Mouse (Mus musculus) embryonic facial prominence, embryonic 11.5 days (tissue): ENCODE measurements around the gene P4ha3. TPM values are rescaled to one million over a fixed set of nuclear protein-coding genes. Genes with fewer than 3 reads are reported as not detected.

Experiments used
- ATAC-seq: fragments of 200-750 bp; cut with Nextera tagmentation; replicated peaks from 2 replicates; pipeline ENCODE4 v1.8.0; 2017; ENCODE audit warnings: low read depth; ENCODE audit not compliant: insufficient number of reproducible peaks, low FRiP score, low TSS enrichment
- DNase-seq: peaks from one replicate; pipeline ENCODE4 v3.0.0-alpha.2; 2015; ENCODE audit warnings: low spot score
- H3K27ac ChIP-seq: fragments of 300-500 bp; sonication (generic); replicated peaks from 2 replicates; pipeline ENCODE4 v1.5.1; 2014; ENCODE audit warnings: mild to moderate bottlenecking, low read depth, low read length, control low read depth
- H3K27me3 ChIP-seq: fragments of 300-500 bp; sonication (generic); 2 replicates; pipeline ENCODE4 v1.6.1; 2014; ENCODE audit warnings: mild to moderate bottlenecking, low read length, moderate library complexity, mixed read lengths; ENCODE audit not compliant: control insufficient read depth, insufficient read depth
- H3K36me3 ChIP-seq: fragments of 300-500 bp; sonication (generic); replicated peaks from 2 replicates; pipeline ENCODE4 v1.6.1; 2014; ENCODE audit warnings: low read depth, mild to moderate bottlenecking, low read length, moderate library complexity, mixed read lengths; ENCODE audit not compliant: control insufficient read depth, insufficient read depth
- H3K4me1 ChIP-seq: fragments of 300-500 bp; sonication (generic); 2 replicates; pipeline ENCODE4 v1.6.1; 2014; ENCODE audit warnings: low read length, mixed read lengths; ENCODE audit not compliant: control insufficient read depth, insufficient read depth
- H3K4me2 ChIP-seq: fragments of 300-500 bp; sonication (generic); 2 replicates; pipeline ENCODE4 v1.6.1; 2014; ENCODE audit warnings: low read depth, mild to moderate bottlenecking, control low read depth, low read length, moderate library complexity
- H3K4me3 ChIP-seq: fragments of 300-500 bp; sonication (generic); 2 replicates; pipeline ENCODE4 v1.5.1; 2014; ENCODE audit warnings: low read depth, low read length, control low read depth
- H3K9ac ChIP-seq: fragments of 300-500 bp; sonication (generic); replicated peaks from 2 replicates; pipeline ENCODE4 v1.6.1; 2014; ENCODE audit warnings: mild to moderate bottlenecking, control low read depth, low read length
- H3K9me3 ChIP-seq: fragments of 300-500 bp; sonication (generic); replicated peaks from 2 replicates; pipeline ENCODE4 v1.6.1; 2016; ENCODE audit warnings: mild to moderate bottlenecking, low read length, inconsistent platforms, mixed read lengths; ENCODE audit not compliant: control insufficient read depth
- WGBS: fragments of 180-500 bp; shearing (Covaris S2); extraction: QIAGEN DNeasy Blood & Tissue Kit; methylation state at CpG from one replicate; pipeline ENCODE4 v1.1.7; 2014; 5-methylcytosine and 5-hydroxymethylcytosine counted together
- polyA plus RNA-seq: library from polyadenylated mRNA; unstranded; fragments of >200 nt; fragmentation: Nextera tagmentation; extraction: Ambion mirVana; gene quantifications from 2 replicates; pipeline ENCODE4 v1.2.1, GENCODE M21; 2014

P4ha3 gene
- polyA plus RNA-seq, 1 experiment from 2014 or later = 10.2 TPM

GRCm38 (mm10) chr7:100307872-100308653, 22.7 kb downstream of the P4ha3 start:
- Histone ChIP-seq H3K4me2 (no peak overlapping the region), H3K9me3 (no peaks in the 10 kb centered on the region), H3K36me3 (no peaks in the 10 kb centered on the region), H3K27me3 (no peaks in the 10 kb centered on the region), H3K4me1 (no peaks in the 10 kb centered on the region; the same call in 1 of the 2 replicates), H3K27ac (no peak overlapping the region), H3K4me3 (no peak overlapping the region), H3K9ac (no peak overlapping the region)
- ATAC-seq = no peak
- 68% methylated on average over 6 of the region's 6 CpGs for WGBS
- peak; percentile 36 for DNase-seq

- Histone ChIP-seq H3K36me3 (no peaks in the 10 kb centered on the region), H3K4me1 (no peaks in the 10 kb centered on the region; the same call in 1 of the 2 replicates), H3K9ac (no peak overlapping the region), H3K27ac (no peak overlapping the region), H3K9me3 (no peaks in the 10 kb centered on the region), H3K27me3 (no peaks in the 10 kb centered on the region), H3K4me2 (no peak overlapping the region), H3K4me3 (no peak overlapping the region)
- 68% methylated on average over 1 of the region's 1 CpGs for WGBS
- DNase-seq = no peak
- no peak for ATAC-seq
These were observed 23.9 kb downstream of the P4ha3 start for GRCm38 (mm10) chr7:100309216-100309615.

GRCm38 (mm10) chr7:100309679-100310078, 24.4 kb downstream of the P4ha3 start:
- H3K4me1 ChIP-seq = no peaks in the 10 kb centered on the region; the same call in 1 of the 2 replicates
- ATAC-seq (no peak), DNase-seq (no peak)
- H3K27ac ChIP-seq = no peak overlapping the region
- no peaks in the 10 kb centered on the region for H3K9me3 ChIP-seq
- H3K4me3 ChIP-seq = no peak overlapping the region
- H3K36me3 ChIP-seq = no peaks in the 10 kb centered on the region
- 58% methylated on average over 6 of the region's 6 CpGs for WGBS
- H3K27me3 ChIP-seq = no peaks in the 10 kb centered on the region
- H3K4me2 ChIP-seq = no peak overlapping the region
- H3K9ac ChIP-seq = no peak overlapping the region

- no peak for DNase-seq
- Histone ChIP-seq H3K4me1 (no peaks in the 10 kb centered on the region; the same call in 1 of the 2 replicates), H3K9me3 (no peaks in the 10 kb centered on the region), H3K36me3 (no peaks in the 10 kb centered on the region), H3K27ac (no peak overlapping the region), H3K27me3 (no peaks in the 10 kb centered on the region), H3K4me2 (no peak overlapping the region), H3K9ac (no peak overlapping the region), H3K4me3 (no peak overlapping the region)
- 78% methylated on average over 12 of the region's 12 CpGs for WGBS
- ATAC-seq = no peak
These were observed 25.0 kb downstream of the P4ha3 start for GRCm38 (mm10) chr7:100310290-100310689.

- no peaks in the 10 kb centered on the region for H3K36me3 ChIP-seq
- H3K9me3 ChIP-seq = no peaks in the 10 kb centered on the region
- no peaks in the 10 kb centered on the region; the same call in 1 of the 2 replicates for H3K4me1 ChIP-seq
- no peak overlapping the region for H3K9ac ChIP-seq
- H3K4me2 ChIP-seq = no peak overlapping the region
- no peak for ATAC-seq
- no peak overlapping the region for H3K4me3 ChIP-seq
- H3K27me3 ChIP-seq = no peaks in the 10 kb centered on the region
- no peak for DNase-seq
- WGBS = 87% methylated on average over 4 of the region's 4 CpGs
- H3K27ac ChIP-seq = no peak overlapping the region
These were observed 27.4 kb downstream of the P4ha3 start for GRCm38 (mm10) chr7:100312716-100313115.

GRCm38 (mm10) chr7:100316924-100317323, 31.6 kb downstream of the P4ha3 start:
- WGBS = 89% methylated on average over 8 of the region's 8 CpGs
- no peak overlapping the region for H3K27ac ChIP-seq
- H3K9ac ChIP-seq = no peak overlapping the region
- ATAC-seq (no peak), DNase-seq (no peak)
- H3K9me3 ChIP-seq = no peaks in the 10 kb centered on the region
- no peak overlapping the region for H3K4me3 ChIP-seq
- H3K4me1 ChIP-seq = no peaks in the 10 kb centered on the region
- no peaks in the 10 kb centered on the region for H3K27me3 ChIP-seq
- no peaks in the 10 kb centered on the region for H3K36me3 ChIP-seq
- no peak overlapping the region for H3K4me2 ChIP-seq

GRCm38 (mm10) chr7:100317534-100317933, 32.2 kb downstream of the P4ha3 start:
- Histone ChIP-seq H3K27ac (no peak overlapping the region), H3K9ac (no peak overlapping the region), H3K9me3 (no peaks in the 10 kb centered on the region), H3K4me3 (no peak overlapping the region), H3K4me2 (no peak overlapping the region), H3K36me3 (no peaks in the 10 kb centered on the region), H3K27me3 (no peaks in the 10 kb centered on the region), H3K4me1 (no peaks in the 10 kb centered on the region)
- no peak for DNase-seq
- 94% methylated on average over 5 of the region's 5 CpGs for WGBS
- no peak for ATAC-seq

- H3K9ac ChIP-seq = no peak overlapping the region
- no peak for ATAC-seq
- DNase-seq = no peak
- WGBS = 92% methylated on average over 3 of the region's 3 CpGs
- no peak overlapping the region for H3K4me2 ChIP-seq
- no peak overlapping the region for H3K4me3 ChIP-seq
- H3K27me3 ChIP-seq = no peaks in the 10 kb centered on the region
- no peak overlapping the region for H3K27ac ChIP-seq
- no peaks in the 10 kb centered on the region for H3K9me3 ChIP-seq
- no peaks in the 10 kb centered on the region for H3K4me1 ChIP-seq
- H3K36me3 ChIP-seq = peaks cover under 1% of the 10 kb centered on the region; the same call in 1 of the 2 replicates
These were observed 38.4 kb downstream of the P4ha3 start for GRCm38 (mm10) chr7:100323721-100324120.
